Mouse (Mus musculus): ENCODE results near the gene Atg4c. TPM values are rescaled to one million over a fixed set of nuclear protein-coding genes. Genes with fewer than 3 reads are reported as not detected.

The Atg4c gene
- total RNA-seq (2012; rRNA removed) (1.2 and 1.9 TPM in 2 replicates), polyA plus RNA-seq (2012; ENCODE audit: insufficient read depth in 1 of 2, insufficient read length in 2 of 2, low read depth in 1 of 2, low replicate concordance in 2 of 2, missing spikeins in 1 of 2) (1 to 10 TPM in 1 of 2 experiments, not detected in 1; 2.3 TPM)

- H3K27me3 ChIP-seq (ENCODE audit: control insufficient read depth in 1 of 2, insufficient read depth in 2 of 2, low read length in 2 of 2) = no peaks in the 10 kb centered on the region
- H3K9me3 ChIP-seq (replicated peaks; ENCODE audit: insufficient read depth, low read length) = no peaks in the 10 kb centered on the region
- peaks cover 0 to 22% of the 10 kb centered on the region in 2 experiments; a peak in 2 of 4 replicates for H3K36me3 ChIP-seq (ENCODE audit: control insufficient read depth in 1 of 2, insufficient read depth in 2 of 2, low read length in 2 of 2)
- peak within 1 kb of the TSS; percentile 83 for H3K9ac ChIP-seq (ENCODE audit: control insufficient read depth, low read depth, low read length, poor library complexity, severe bottlenecking)
- no peaks in the 10 kb centered on the region; the same call in 1 of the 2 replicates for H3K79me2 ChIP-seq (ENCODE audit: control insufficient read depth, insufficient read depth, low read length, poor library complexity)
- H3K4me3 ChIP-seq (ENCODE audit: control insufficient read depth in 1 of 2, insufficient read depth in 1 of 2, low read depth in 2 of 2, low read length in 2 of 2) = peak within 1 kb of the TSS; percentile 82 to 86
- peak within 1 kb of the TSS; percentile 77 for H3K27ac ChIP-seq (ENCODE audit: control insufficient read depth, low read depth, low read length)
- peak; percentile 91 for DNase-seq (ENCODE audit: low read depth, low spot score)
- H3K4me1 ChIP-seq (ENCODE audit: control insufficient read depth in 1 of 2, insufficient read depth in 2 of 2, low read length in 2 of 2) = peaks cover 3 to 10% of the 10 kb centered on the region in 2 experiments
- no peak for TF ChIP-seq ZC3H11A (IDR thresholded peaks at IDR 0.05; ENCODE audit: low read depth, low read length)
- no peak; the same call in 1 of the 2 replicates for TF ChIP-seq MAX (IDR thresholded peaks at IDR 0.05; ENCODE audit: low read length)
- TF ChIP-seq RAD21 (IDR thresholded peaks at IDR 0.05; ENCODE audit: low read depth, low read length) = no peak
- peak; percentile 77 for TF ChIP-seq NELFE (IDR thresholded peaks at IDR 0.05; ENCODE audit: low read depth, low read length)
- TF ChIP-seq JUND (IDR thresholded peaks at IDR 0.05; ENCODE audit: low read depth, low read length) = no peak
- TF ChIP-seq MAZ (IDR thresholded peaks at IDR 0.05; ENCODE audit: low read depth, low read length) = peak; percentile 59; the same call in 1 of the 2 replicates
- TF ChIP-seq UBTF (IDR thresholded peaks at IDR 0.05; ENCODE audit: borderline replicate concordance, insufficient read depth, low read depth, low read length) = no peak
- TF ChIP-seq CHD2 (IDR thresholded peaks at IDR 0.05; ENCODE audit: low read length) = no peak
- TF ChIP-seq TAL1 (IDR thresholded peaks at IDR 0.05; ENCODE audit: low read length) = no peak
- TF ChIP-seq ELF1 (IDR thresholded peaks at IDR 0.05; ENCODE audit: low read depth, low read length) = peak; percentile 70
- peak; percentile 75 for TF ChIP-seq POLR2A (IDR thresholded peaks at IDR 0.05; ENCODE audit: control insufficient read depth in 1 of 2, insufficient read depth in 1 of 2, low read depth in 1 of 2, low read length in 2 of 2, poor library complexity in 1 of 2)
- no peak for TF ChIP-seq MAFK (IDR thresholded peaks at IDR 0.05; ENCODE audit: borderline replicate concordance, low read depth, low read length)
- TF ChIP-seq TCF12 (IDR thresholded peaks at IDR 0.05; ENCODE audit: low read depth, low read length) = peak; percentile 44
- TF ChIP-seq BHLHE40 (IDR thresholded peaks at IDR 0.05; ENCODE audit: borderline replicate concordance, low read depth, low read length) = no peak
- peak; percentile 69 for TF ChIP-seq MXI1 (IDR thresholded peaks at IDR 0.05; ENCODE audit: low read depth, low read length)
- TF ChIP-seq MYB (IDR thresholded peaks at IDR 0.05; ENCODE audit: low read depth, low read length) = no peak
- peak; percentile 73 for TF ChIP-seq SIN3A (IDR thresholded peaks at IDR 0.05; ENCODE audit: low read length)
- peak; percentile 91 for TF ChIP-seq HCFC1 (IDR thresholded peaks at IDR 0.05; ENCODE audit: low read depth, low read length)
- peak; percentile 22; the same call in 1 of the 2 replicates for TF ChIP-seq E2F4 (IDR thresholded peaks at IDR 0.05; ENCODE audit: borderline replicate concordance, low read depth, low read length)
- peak; percentile 54 for TF ChIP-seq TBP (IDR thresholded peaks at IDR 0.05; ENCODE audit: low read depth, low read length)
- TF ChIP-seq MEF2A (IDR thresholded peaks at IDR 0.05; ENCODE audit: extremely low read depth, insufficient replicate concordance, low read depth, low read length, poor library complexity, severe bottlenecking) = no peak
- TF ChIP-seq POLR2AphosphoS5 (IDR thresholded peaks at IDR 0.05; ENCODE audit: borderline replicate concordance, low read depth, low read length) = no peak
- no peak for TF ChIP-seq NRF1 (IDR thresholded peaks at IDR 0.05; ENCODE audit: insufficient read depth, low read depth, low read length, poor library complexity, severe bottlenecking)
- TF ChIP-seq GABPA (IDR thresholded peaks at IDR 0.05; ENCODE audit: low read depth, low read length) = no peak
- TF ChIP-seq CHD1 (IDR thresholded peaks at IDR 0.05; ENCODE audit: low read depth, low read length) = no peak
- no peak for TF ChIP-seq ZNF384 (IDR thresholded peaks at IDR 0.05; ENCODE audit: low read depth, low read length)
- no peak for TF ChIP-seq USF2 (IDR thresholded peaks at IDR 0.05; ENCODE audit: borderline replicate concordance in 1 of 2, insufficient read depth in 1 of 2, low read depth in 1 of 2, low read length in 2 of 2)
- TF ChIP-seq MYC (IDR thresholded peaks at IDR 0.05; ENCODE audit: low read depth, low read length) = peak; percentile 65; the same call in 1 of the 2 replicates
- no peak for TF ChIP-seq ZKSCAN1 (IDR thresholded peaks at IDR 0.05; ENCODE audit: low read depth, low read length)
- TF ChIP-seq KAT2A (conservative IDR thresholded peaks at IDR 0.05; ENCODE audit: low read depth, low read length) = peak; percentile 52; the same call in 1 of the 2 replicates
- no peak for TF ChIP-seq SMC3 (IDR thresholded peaks at IDR 0.05; ENCODE audit: low read depth, low read length)
- TF ChIP-seq EP300 (IDR thresholded peaks at IDR 0.05; ENCODE audit: low read depth in 1 of 2, low read length in 2 of 2) = peak; percentile 7 to 10; a peak in 1 of 4 replicates
- no peak for TF ChIP-seq GATA1 (IDR thresholded peaks at IDR 0.05; ENCODE audit: low read depth, low read length)
- peak; percentile 60; the same call in 1 of the 2 replicates for TF ChIP-seq ZMIZ1 (IDR thresholded peaks at IDR 0.05; ENCODE audit: low read depth, low read length)
- no peak for TF ChIP-seq CTCF (IDR thresholded peaks at IDR 0.05 in 2 of 3, conservative IDR thresholded peaks at IDR 0.05 in 1 of 3; ENCODE audit: control insufficient read depth in 1 of 3, insufficient read depth in 1 of 3, low read depth in 2 of 3, low read length in 3 of 3, poor library complexity in 1 of 3, severe bottlenecking in 1 of 3)
Measured at GRCm38 (mm10) chr4:99193810-99194582, at the start of gene Atg4c. TSS of gene Atg4c (plus strand) at chr4:99193934.
